Mouse (Mus musculus): ENCODE data around the gene 2610028H24Rik. TPM values are rescaled to one million over a fixed set of nuclear protein-coding genes. Genes with fewer than 3 reads are reported as not detected.
A peak's percentile ranks its signal among the peaks of the same experiment; 100 is the strongest.

2610028H24Rik gene
- total RNA-seq (2015) (not detected in 2 replicates), total RNA-seq (2017) (not detected in 2 replicates)

DNA sequence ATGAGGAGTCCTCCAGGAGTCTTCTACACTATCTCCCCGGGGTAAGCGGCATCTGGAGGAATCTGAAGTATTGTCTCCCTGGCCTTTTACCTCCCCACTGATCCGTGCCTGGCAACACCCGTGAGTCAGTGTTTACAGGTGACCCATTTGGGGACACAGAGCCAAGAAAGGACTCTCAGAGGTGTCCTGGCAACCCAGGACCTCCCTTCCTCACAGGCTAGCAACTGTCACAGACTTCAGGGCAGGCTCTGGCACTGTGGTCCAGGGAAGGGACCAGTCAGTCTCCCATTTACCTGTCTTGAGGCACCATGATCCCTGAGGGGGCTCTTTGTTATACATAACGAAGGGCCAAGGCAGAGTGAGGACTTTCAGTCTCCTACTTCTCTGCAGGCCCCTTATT lies at the start of gene 2610028H24Rik:
Gene 2610028H24Rik (plus strand): TSS at position 231 of the 400 bp plus-strand sequence.
- no peak for ATAC-seq (replicated peaks; ENCODE audit: poor library complexity)

DNA sequence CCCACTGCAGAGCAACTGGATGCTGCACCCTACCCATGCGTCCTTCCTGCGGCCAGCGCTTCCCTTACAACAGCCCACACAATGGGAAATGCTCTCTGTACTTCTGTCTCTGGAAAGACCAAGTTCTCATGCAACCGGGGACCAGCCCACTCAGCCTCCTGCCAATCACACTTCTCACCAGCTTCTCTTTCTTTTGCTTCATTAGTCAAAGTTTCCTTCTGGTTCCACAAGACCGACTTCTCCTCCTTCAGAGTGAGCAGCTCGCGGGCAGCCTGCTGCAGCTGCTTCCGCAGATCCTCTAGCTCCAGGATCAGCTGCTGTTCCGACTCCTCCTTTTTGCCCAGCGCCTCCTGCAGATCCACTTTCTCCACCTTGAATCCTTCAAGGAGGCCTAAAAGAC lies 40.4 kb upstream of the 2610028H24Rik start:
- no peak for ATAC-seq (replicated peaks; ENCODE audit: poor library complexity)

DNA sequence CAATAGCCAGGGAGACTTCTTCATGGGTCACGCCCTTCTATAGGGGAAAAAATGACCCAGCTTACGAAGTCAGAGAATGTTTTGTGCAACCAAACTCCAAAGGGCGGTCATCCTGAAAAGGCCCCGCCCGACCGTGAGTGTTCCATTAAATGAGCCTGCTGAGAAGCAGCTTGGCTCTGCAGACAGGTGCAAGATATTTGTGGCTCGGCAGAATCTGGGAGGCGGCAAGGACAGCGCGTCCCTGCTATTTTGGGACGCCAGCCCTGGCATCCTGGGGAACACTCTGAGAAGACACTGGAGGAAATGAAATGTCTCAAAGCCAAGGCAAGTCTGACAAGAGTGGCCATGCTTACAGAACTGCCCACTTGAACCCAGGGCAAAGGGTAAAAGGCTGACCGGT lies 32.1 kb upstream of the 2610028H24Rik start:
- no peak for ATAC-seq (replicated peaks; ENCODE audit: poor library complexity)

DNA sequence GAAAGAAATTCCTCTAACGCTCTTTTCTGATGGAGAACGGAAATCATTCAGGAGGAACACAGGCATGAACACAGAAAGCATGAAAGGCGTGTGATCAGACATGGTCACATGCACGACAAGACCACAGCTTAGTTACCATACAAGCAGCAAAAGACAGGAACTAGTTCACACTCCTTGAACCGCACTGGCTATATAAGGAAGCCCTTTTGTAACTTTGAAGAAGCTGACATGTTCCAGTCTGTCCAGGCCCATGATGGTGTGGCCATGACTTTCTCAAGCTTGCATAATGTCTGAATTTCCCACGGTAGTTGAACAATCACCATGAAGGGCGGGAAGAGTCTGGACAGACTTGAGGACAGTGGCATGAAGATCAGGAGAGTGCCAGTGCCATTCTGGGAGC lies 23.2 kb upstream of the 2610028H24Rik start:
- peak; percentile 79 for ATAC-seq (replicated peaks; ENCODE audit: poor library complexity)

DNA sequence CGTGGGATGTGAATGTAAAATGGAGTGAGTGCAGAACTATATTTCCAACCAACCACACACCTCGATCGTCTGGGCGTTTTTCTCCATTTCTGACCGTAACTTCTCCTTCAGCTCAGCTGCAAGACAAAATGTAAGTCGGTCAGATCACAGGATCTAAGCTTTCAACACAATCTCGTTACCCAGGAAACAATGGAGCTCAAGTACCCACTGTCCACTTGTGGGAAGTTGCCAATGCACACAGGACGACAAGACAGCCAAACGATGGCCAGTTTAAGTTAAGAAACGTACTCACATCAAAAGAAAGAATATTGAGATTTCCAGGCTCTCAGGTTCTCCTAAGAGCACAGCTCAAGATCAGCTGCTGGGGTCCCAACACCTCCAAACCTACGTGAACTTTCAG lies 15.0 kb upstream of the 2610028H24Rik start:
- no peak for ATAC-seq (replicated peaks; ENCODE audit: poor library complexity)

DNA sequence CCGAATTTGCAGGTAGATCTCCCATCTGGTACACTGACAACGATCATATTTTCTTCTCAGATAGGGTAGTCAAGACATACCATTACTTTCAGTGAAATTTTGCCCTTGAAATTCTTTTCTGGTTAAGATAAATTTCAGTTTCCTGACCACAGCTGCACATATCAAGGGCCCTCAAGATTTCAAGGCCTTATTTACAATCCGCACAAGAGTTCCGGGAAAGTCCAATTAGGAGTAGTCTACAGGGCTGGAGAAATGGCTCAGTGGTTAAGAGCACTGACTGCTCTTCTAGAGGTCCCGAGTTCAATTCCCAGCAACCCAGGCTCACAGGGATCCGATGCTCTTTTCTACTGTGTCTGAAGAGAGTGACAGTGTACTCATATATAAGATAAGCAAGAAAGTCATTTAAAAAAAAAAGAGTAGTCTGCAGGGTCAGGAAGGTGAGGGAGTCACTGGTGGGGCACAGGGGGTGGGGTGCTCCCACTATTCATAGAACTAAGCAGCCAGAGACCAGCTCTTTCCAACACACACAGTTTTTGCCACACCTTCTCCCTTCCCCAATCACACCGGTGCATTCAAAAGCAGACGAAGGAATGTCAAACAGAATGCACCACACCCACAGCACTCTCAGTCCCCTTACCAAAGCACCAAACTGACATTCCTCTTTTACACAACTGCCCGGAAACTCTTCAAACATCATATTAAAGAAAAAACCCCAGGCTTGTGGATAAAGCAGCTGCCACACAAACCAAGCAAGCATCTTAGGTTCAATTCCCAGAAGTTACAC lies 9.6 kb upstream of the 2610028H24Rik start:
- ATAC-seq (replicated peaks; ENCODE audit: poor library complexity) = no peak

DNA sequence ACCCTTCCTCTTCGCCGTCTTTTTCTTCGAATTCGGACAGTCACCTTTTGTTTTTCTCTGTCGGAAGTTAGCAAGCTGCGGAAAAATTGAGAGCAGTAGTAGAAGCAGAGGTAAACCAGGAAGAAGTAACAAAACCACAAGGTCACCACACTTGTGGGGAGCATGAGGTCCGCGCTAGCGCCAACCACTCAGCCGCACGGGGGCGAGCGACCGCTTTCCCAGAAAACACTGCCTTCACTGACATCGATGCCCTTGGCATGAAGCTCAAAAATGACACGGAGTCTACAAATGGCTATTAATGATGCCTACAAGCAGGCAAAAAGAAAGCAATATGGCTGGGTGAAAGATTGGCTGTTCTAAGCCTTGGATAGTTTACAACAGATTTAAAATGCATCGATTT lies 8.6 kb upstream of the 2610028H24Rik start, which contains the start of gene AC141477.1:
Gene AC141477.1 (minus strand): TSS at position 164 of the 400 bp plus-strand sequence.
- ATAC-seq (replicated peaks; ENCODE audit: poor library complexity) = no peak

DNA sequence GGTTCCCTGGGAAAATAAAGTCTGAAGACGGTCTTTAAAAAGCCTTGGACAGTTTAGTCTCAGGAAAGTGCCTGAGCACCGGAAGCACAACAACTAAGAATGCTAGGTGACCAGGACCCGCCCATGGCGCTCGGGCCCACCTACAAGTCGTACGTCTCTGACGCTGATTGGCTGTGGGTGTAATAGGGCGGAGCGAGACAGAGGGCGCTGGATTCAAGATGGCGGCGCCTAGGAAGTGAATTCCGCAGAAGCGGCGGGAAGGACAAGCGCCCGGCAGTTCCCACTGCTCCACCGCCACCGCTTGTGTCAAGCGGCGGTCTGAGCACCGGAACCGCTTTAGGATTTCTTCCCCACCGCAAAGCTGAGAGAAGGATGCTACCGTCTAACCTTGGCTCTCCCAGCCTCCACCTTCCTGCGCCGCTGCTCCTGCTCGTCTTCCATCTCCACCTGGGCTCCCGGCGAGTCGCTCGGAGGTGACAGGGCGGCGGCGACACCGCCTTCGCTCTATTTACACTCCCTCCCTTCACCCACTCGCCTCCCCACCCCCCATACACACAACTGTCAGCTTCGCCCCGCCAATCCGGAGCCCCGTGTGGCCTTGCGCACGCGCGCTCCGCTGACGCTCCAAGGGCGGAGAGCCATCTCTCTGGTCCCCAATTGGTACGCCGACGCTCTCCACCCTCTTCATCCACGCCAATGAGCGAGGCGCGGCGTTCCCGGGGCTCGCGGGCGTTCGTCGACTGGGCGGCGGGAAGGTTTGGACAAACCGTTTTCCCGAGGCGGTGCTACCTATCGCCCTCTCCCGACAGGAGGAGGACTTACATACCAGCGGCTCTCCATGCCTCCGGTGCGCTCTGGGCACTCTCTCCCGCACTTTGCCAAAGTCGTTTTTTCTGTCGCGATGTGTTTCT lies 6.4 kb upstream of the 2610028H24Rik start, which contains the start of gene Pcnt:
Gene Pcnt (minus strand): TSS at position 609 of the 911 bp plus-strand sequence.
- peak; percentile 86 for ATAC-seq (replicated peaks; ENCODE audit: poor library complexity)

DNA sequence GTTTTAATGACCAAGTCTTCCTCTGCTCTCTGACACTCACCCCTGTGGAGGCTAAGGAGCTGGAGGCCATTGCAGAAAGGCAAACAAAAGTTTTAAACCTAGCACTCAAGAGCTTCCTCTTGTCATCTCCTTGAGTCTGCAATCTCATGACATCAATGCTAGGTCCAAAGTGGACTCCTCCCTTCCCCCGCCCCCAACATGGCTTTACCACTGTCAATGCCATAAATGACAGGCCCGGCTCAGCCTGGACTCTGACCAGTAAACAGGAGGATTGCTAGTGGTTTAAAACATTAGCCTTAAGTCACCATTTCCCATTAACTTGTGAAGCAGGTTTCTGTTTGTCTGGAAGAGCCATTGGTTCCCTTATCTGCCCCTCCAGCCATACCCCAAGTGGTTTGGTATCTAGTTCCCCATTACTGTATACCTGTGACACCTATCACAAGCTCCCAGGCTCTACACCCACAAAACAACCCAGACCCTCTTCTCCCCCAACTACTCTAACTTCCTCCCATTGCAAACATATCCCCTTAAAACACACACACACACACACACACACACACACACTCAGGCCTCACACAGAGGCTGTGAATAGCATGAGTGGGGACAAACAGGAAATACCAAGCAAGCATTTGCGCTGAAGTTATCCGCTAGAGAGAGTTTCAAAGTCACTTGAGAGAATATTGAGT lies 2.7 kb upstream of the 2610028H24Rik start:
- peak; percentile 14 for ATAC-seq (replicated peaks; ENCODE audit: poor library complexity)

DNA sequence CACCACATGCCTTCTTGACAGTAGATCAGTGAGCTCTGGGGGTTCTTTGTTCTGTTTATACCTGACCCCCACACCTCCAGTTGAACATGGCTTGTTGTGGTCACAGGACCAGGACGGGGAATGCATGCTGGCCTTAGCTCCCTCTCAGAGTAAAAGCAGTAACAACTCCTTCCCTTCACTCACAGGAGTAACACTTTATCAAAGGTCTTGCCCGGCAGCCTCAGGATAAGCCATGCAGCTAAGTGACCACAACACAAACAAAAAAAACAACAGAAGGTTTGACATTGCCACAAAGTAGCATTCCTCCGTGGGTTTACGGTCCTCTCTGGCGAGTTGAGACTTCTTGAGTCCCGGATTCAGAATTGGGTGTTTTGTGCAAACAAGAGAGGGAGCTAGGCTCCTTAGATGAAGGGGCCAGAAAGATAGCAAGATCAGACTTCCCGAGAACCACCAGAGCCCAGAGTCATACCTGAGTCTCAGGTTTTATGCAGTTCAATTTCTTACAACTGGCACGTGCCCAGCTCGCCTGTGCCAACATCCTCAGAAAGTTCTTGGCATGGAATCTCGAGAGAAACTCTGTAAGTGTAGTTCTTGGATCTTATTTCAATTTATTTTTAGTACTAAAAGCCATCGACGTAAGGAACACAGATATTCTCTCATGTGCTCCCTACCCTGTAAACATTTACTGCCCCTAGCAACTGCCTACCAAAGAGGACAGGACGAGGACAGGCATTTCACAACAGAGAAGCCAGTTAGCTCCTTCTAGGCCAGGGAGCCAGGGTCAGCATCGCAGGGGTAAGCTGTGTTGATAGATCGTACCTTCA lies 1.3 kb upstream of the 2610028H24Rik start:
- ATAC-seq (replicated peaks; ENCODE audit: poor library complexity) = no peak

DNA sequence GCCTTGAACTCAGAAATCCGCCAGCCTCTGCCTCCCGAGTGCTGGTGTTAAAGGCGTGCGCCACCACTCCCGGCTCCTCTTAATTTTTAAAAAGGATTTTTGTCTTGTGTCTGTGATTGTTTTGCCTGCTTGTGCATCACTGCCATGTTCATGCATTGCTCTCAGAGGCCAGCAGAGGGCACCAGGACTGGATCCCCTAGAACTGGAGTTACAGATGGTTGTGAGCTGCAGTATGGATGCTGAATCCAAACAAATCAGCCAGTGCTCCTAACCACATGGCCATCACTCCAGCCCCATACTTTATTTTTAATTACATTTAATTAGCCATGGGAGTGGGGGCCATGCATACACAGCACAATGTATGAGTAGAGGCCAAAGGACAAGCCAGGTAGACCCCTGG lies 6.4 kb downstream of the 2610028H24Rik start:
- ATAC-seq (replicated peaks; ENCODE audit: poor library complexity) = peak; percentile 88

DNA sequence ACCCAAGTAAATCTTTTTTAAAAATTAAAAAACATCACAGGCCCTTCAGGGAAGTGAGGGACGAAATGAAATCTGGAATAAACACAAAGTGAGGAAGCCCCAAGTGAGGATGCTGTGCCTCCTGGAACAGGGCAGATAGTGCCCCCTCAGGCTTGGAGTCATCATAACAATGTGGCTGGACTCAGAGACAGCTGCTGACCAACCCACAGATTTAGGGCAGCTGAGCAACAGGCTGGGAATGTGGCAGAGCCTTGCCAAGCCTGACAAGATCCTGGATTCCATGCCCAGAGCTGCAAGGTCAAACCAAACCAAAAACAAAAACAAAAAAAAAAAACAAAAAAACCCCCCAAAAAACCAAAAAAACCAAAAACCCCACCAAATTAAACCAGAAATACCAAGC lies 12.4 kb downstream of the 2610028H24Rik start:
- ATAC-seq (replicated peaks; ENCODE audit: poor library complexity) = no peak

DNA sequence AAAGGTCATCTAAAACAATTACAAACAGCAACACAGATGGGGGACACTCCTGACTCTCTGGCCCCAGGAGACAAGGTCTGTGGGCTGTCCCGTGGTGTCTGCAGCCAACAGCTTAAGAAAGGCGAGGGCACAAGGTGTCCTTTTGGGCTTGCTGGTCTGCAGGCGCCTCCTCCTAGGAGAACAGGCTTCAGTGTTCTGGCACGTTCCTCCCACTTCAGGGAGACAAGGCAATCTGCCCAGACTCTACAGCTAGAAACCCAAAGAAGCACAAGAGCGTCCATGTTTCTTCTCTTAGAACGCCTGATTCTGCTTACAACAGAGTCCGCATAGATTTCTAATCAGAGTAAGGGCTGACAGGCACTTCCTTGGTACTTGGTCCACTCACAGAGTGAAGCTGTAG lies 13.4 kb downstream of the 2610028H24Rik start:
- ATAC-seq (replicated peaks; ENCODE audit: poor library complexity) = no peak

DNA sequence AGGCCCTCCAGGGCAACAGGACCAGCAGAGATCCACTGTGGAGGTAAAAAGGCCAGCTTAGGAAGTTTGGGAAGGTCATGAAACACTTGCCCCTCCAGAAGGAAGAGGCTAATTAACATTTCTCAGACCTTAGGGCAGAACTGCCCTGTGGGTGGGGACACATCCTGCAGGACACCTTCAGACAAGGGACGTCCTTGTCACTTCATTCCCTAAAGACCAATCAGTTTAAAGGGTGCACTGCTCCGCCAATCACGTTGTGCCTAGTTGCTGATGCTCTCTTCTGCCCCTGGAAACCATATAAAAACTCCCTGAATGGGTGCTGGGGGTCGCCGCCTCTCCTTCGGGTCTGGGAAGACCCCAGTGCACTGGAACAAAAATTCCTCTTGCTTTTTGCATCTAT lies 13.8 kb downstream of the 2610028H24Rik start:
- ATAC-seq (replicated peaks; ENCODE audit: poor library complexity) = no peak

DNA sequence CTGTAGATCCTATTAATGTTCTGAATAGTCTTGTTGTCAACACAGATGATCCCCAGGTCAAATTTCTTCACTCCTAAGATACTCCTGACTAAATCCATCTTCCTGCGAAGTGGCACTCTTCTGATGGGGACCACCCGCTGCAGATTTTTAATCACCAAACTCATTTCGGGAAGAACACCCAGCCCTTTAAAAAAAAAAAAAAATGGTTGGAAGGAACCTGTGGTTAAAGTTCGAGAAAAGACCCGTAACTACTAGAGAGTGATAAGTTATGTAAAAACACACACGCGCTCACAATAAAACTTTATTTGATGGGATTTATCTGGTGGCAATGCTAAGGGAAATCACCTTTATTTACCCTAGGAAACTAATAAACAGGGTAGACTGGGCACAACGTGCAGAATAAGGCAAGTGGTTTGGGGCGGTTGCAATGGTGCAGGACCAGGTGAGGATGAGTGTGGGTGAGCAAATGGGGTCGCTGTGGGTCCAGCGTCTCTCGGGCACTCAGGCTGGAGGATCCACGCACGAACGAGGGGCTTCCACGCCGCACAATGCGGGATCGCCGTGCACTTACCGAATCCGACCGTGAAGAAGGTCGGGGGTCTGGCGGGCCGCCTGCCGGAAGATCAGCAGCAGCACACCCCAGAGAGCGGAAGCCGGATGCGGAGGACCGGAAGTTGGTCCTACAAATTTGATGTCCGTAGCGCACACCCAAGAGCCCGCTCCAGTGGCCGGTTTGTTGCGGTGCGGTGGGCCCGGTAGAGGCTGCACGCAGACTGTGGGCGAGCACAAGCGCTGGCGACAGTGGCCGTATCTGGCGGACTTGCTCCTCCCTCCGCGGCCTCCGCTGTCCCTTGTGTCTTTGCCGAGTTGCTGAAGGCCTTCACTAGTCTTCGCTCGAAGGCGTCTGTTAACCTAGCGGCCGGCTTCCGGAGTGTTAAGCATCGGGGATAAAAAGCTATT lies 19.6 kb downstream of the 2610028H24Rik start, which contains the start of the genes Mcm3ap and Ybey:
Gene Mcm3ap (plus strand): TSS at position 725 of the 960 bp plus-strand sequence.
Gene Ybey (minus strand): TSS at position 912 of the 960 bp plus-strand sequence.
- peak; percentile 98 for ATAC-seq (replicated peaks; ENCODE audit: poor library complexity)

DNA sequence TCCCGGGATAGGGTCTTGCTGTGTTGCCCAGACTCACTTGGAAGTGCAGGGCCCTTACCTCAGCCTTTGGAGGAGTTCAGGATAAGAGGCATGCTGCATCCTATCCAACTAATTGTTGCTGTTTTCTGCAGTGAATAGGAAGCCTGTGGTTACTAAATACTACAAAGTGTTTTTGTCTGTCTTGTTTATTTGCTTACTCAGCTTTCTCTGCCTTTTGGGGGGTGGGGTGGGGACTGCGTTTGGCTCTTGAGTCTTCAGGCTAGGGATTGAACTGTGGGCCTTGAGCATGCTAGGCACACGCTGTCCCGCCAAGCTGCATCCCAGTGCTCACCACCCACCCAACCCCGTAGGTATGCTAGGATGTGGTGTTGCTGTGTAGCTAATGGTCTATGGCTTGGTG lies 24.9 kb downstream of the 2610028H24Rik start:
- ATAC-seq (replicated peaks; ENCODE audit: poor library complexity) = no peak

DNA sequence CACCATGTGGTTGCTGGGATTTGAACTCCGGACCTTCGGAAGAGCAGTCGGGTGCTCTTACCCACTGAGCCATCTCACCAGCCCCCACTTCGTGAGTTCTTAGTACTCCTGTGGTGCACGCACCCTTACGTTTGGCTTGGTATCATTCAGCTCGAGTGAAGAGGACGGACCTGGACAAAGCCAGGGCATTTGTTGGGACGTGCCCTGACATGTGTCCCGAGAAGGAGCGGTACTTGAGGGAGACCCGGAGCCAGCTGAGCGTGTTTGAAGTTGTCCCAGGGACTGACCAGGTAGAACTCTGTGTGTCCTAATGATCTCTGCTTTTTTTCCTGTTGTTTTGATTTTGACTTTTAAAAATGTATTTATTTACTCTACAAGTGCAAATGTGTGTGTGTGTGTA lies 32.0 kb downstream of the 2610028H24Rik start:
- no peak for ATAC-seq (replicated peaks; ENCODE audit: poor library complexity)

DNA sequence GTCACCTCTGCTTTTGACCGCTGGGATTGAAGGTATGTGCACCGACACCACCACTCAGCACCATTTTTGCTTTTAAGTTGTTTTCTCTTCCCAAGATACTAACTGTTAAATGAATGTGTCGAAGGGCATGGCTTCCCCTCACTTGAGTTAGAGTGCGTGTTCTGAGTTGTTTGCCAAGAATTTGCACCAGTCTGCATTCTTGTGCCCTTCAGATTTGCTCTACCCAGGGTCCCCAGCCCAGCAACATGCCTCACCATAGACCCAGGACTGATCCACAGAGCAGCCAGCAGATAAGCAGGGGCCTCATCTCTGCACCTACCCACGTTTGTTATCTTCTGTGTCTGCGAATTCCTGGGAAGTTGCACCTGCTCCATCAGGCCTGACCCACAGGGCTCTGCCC lies 32.6 kb downstream of the 2610028H24Rik start:
- no peak for ATAC-seq (replicated peaks; ENCODE audit: poor library complexity)

DNA sequence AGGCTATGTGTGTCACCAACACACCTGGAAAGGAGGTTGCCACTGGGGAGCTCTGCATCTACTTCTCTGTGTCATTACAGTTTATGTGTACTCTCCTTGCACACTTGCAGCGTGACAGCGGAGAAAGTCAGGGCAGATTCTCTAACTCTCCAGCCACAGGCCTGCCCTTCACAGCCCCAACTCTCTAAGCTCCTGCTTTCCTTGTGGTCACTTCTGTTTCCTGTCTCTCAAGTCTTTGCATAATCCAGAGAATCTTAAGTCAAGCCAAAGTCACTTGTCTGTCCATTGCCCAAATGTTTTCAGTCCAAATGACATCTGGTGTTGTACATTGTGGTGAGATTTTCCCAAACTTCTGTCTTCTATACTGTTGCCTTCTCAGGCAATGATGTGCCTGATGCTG lies 37.4 kb downstream of the 2610028H24Rik start:
- ATAC-seq (replicated peaks; ENCODE audit: poor library complexity) = peak; percentile 63

Measured in megakaryocyte progenitor cell, adult 5-6 weeks (primary cell).